Mouse (Mus musculus): Measurements from ENCODE around the gene Gm4353. TPM values are rescaled to one million over a fixed set of nuclear protein-coding genes. Genes with fewer than 3 reads are reported as not detected.

The Gm4353 gene
- polyA plus RNA-seq, 1 experiment from 2014 or later: 1.1 TPM

- no peak for TF ChIP-seq CTCF (IDR thresholded peaks at IDR 0.05; ENCODE audit: low read depth)
- DNase-seq (no peak), ATAC-seq (ENCODE audit: insufficient read depth) (no peak)
- H3K9ac ChIP-seq: no peak overlapping the region
- H3K36me3 ChIP-seq (ENCODE audit: insufficient read depth): peaks cover 5% of the 10 kb centered on the region; the same call in 1 of the 2 replicates
- no peak overlapping the region for H3K4me2 ChIP-seq
- H3K27ac ChIP-seq (ENCODE audit: low read depth): no peak overlapping the region
- no peaks in the 10 kb centered on the region for H3K27me3 ChIP-seq (ENCODE audit: insufficient read depth, low read length)
- WGBS: 77% methylated on average over 6 of the region's 6 CpGs
- H3K9me3 ChIP-seq (ENCODE audit: low read depth, low read length): no peaks in the 10 kb centered on the region
- no peaks in the 10 kb centered on the region for H3K4me1 ChIP-seq (ENCODE audit: insufficient read depth)
- H3K4me3 ChIP-seq (ENCODE audit: low read depth, low read length): no peak overlapping the region
Measured at GRCm38 (mm10) chr7:116111546-116111945, 27.1 kb upstream of the Gm4353 start.

GRCm38 (mm10) chr7:116110661-116111060, 26.2 kb upstream of the Gm4353 start:
- Histone ChIP-seq H3K36me3 (ENCODE audit: insufficient read depth) (peaks cover 13% of the 10 kb centered on the region), H3K4me2 (no peak overlapping the region), H3K9ac (no peak overlapping the region), H3K4me3 (ENCODE audit: low read depth, low read length) (no peak overlapping the region), H3K27me3 (ENCODE audit: insufficient read depth, low read length) (no peaks in the 10 kb centered on the region), H3K4me1 (ENCODE audit: insufficient read depth) (no peaks in the 10 kb centered on the region), H3K9me3 (ENCODE audit: low read depth, low read length) (no peaks in the 10 kb centered on the region), H3K27ac (ENCODE audit: low read depth) (no peak overlapping the region)
- ATAC-seq (ENCODE audit: insufficient read depth) (no peak), DNase-seq (no peak)
- no peak for TF ChIP-seq CTCF (IDR thresholded peaks at IDR 0.05; ENCODE audit: low read depth)
- WGBS: 60% methylated on average over 3 of the region's 3 CpGs

GRCm38 (mm10) chr7:116103091-116103490, 18.7 kb upstream of the Gm4353 start:
- no peak overlapping the region for H3K27ac ChIP-seq (ENCODE audit: low read depth)
- ATAC-seq (ENCODE audit: insufficient read depth): no peak
- no peak overlapping the region for H3K4me3 ChIP-seq (ENCODE audit: low read depth, low read length)
- no peak for TF ChIP-seq CTCF (IDR thresholded peaks at IDR 0.05; ENCODE audit: low read depth)
- H3K9ac ChIP-seq: no peak overlapping the region
- H3K4me2 ChIP-seq: no peak overlapping the region
- H3K36me3 ChIP-seq (ENCODE audit: insufficient read depth): peaks cover 59% of the 10 kb centered on the region
- H3K9me3 ChIP-seq (ENCODE audit: low read depth, low read length): no peaks in the 10 kb centered on the region
- no peaks in the 10 kb centered on the region for H3K4me1 ChIP-seq (ENCODE audit: insufficient read depth)
- H3K27me3 ChIP-seq (ENCODE audit: insufficient read depth, low read length): no peaks in the 10 kb centered on the region
- no peak for DNase-seq
- 94% methylated on average over 9 of the region's 9 CpGs for WGBS

- no peak for DNase-seq
- peaks cover 44% of the 10 kb centered on the region for H3K36me3 ChIP-seq (ENCODE audit: insufficient read depth)
- H3K27me3 ChIP-seq (ENCODE audit: insufficient read depth, low read length): no peaks in the 10 kb centered on the region
- TF ChIP-seq CTCF (IDR thresholded peaks at IDR 0.05; ENCODE audit: low read depth): no peak
- no peak for ATAC-seq (ENCODE audit: insufficient read depth)
- H3K9ac ChIP-seq: no peak overlapping the region
- H3K4me2 ChIP-seq: no peak overlapping the region
- no peaks in the 10 kb centered on the region for H3K4me1 ChIP-seq (ENCODE audit: insufficient read depth)
- 90% methylated on average over 7 of the region's 7 CpGs for WGBS
- no peak overlapping the region for H3K27ac ChIP-seq (ENCODE audit: low read depth)
- no peaks in the 10 kb centered on the region for H3K9me3 ChIP-seq (ENCODE audit: low read depth, low read length)
- no peak overlapping the region for H3K4me3 ChIP-seq (ENCODE audit: low read depth, low read length)
Measured at GRCm38 (mm10) chr7:116099952-116100528, 15.6 kb upstream of the Gm4353 start.

GRCm38 (mm10) chr7:116093466-116093850, 9.0 kb upstream of the Gm4353 start:
- H3K27ac ChIP-seq (ENCODE audit: low read depth): peak overlapping the region; percentile 88
- WGBS: under 1% methylated on average over 19 of the region's 19 CpGs
- peak overlapping the region; percentile 83 for H3K4me2 ChIP-seq
- H3K9me3 ChIP-seq (ENCODE audit: low read depth, low read length): no peaks in the 10 kb centered on the region
- 0 out of 2 replicates have a peak, but pooled peaks cover 3% of the 10 kb centered on the region for H3K36me3 ChIP-seq (ENCODE audit: insufficient read depth)
- peak overlapping the region; percentile 84 for H3K9ac ChIP-seq
- DNase-seq: no peak
- H3K27me3 ChIP-seq (ENCODE audit: insufficient read depth, low read length): no peaks in the 10 kb centered on the region
- H3K4me3 ChIP-seq (ENCODE audit: low read depth, low read length): peak overlapping the region; percentile 61
- peak; percentile 45 for TF ChIP-seq CTCF (IDR thresholded peaks at IDR 0.05; ENCODE audit: low read depth)
- peak; percentile 85 for ATAC-seq (ENCODE audit: insufficient read depth)
- H3K4me1 ChIP-seq (ENCODE audit: insufficient read depth): peaks cover 12% of the 10 kb centered on the region; the same call in 1 of the 2 replicates

- Histone ChIP-seq H3K4me1 (ENCODE audit: insufficient read depth) (peaks cover 12% of the 10 kb centered on the region; the same call in 1 of the 2 replicates), H3K9ac (peak overlapping the region; percentile 84), H3K4me2 (peak overlapping the region; percentile 83), H3K4me3 (ENCODE audit: low read depth, low read length) (peak overlapping the region; percentile 61), H3K27ac (ENCODE audit: low read depth) (peak overlapping the region; percentile 88), H3K36me3 (ENCODE audit: insufficient read depth) (0 out of 2 replicates have a peak, but pooled peaks cover 3% of the 10 kb centered on the region), H3K27me3 (ENCODE audit: insufficient read depth, low read length) (no peaks in the 10 kb centered on the region), H3K9me3 (ENCODE audit: low read depth, low read length) (no peaks in the 10 kb centered on the region)
- DNase-seq (peak; percentile 98), ATAC-seq (ENCODE audit: insufficient read depth) (peak; percentile 100)
- WGBS: under 1% methylated on average over 38 of the region's 38 CpGs
- TF ChIP-seq CTCF (IDR thresholded peaks at IDR 0.05; ENCODE audit: low read depth): peak; percentile 37; the same call in 1 of the 2 replicates
Measured at GRCm38 (mm10) chr7:116092710-116093465, 8.5 kb upstream of the Gm4353 start.

- H3K9ac ChIP-seq: no peak overlapping the region
- H3K4me2 ChIP-seq: no peak overlapping the region
- peak; percentile 38; the same call in 1 of the 2 replicates for TF ChIP-seq CTCF (IDR thresholded peaks at IDR 0.05; ENCODE audit: low read depth)
- H3K4me1 ChIP-seq (ENCODE audit: insufficient read depth): no peaks in the 10 kb centered on the region
- 71% methylated on average over 1 of the region's 1 CpGs for WGBS
- peak; percentile 15 for DNase-seq
- no peaks in the 10 kb centered on the region for H3K36me3 ChIP-seq (ENCODE audit: insufficient read depth)
- H3K27me3 ChIP-seq (ENCODE audit: insufficient read depth, low read length): no peaks in the 10 kb centered on the region
- ATAC-seq (ENCODE audit: insufficient read depth): no peak
- H3K27ac ChIP-seq (ENCODE audit: low read depth): no peak overlapping the region
- H3K4me3 ChIP-seq (ENCODE audit: low read depth, low read length): no peak overlapping the region
- H3K9me3 ChIP-seq (ENCODE audit: low read depth, low read length): no peaks in the 10 kb centered on the region
Measured at GRCm38 (mm10) chr7:116060739-116061138, 23.7 kb downstream of the Gm4353 start.

All from lung, embryonic 14.5 days (tissue).